Mouse (Mus musculus) left cerebral cortex, adult 9 months (tissue): ENCODE measurements around the gene Abcc4.

Experiments used
- DNase-seq, 2 experiments: peaks; one replicate each; pipeline ENCODE4 v3.0.0; 2022; ENCODE audit warnings: low spot score in 2 of 2

Abcc4 gene

DNA sequence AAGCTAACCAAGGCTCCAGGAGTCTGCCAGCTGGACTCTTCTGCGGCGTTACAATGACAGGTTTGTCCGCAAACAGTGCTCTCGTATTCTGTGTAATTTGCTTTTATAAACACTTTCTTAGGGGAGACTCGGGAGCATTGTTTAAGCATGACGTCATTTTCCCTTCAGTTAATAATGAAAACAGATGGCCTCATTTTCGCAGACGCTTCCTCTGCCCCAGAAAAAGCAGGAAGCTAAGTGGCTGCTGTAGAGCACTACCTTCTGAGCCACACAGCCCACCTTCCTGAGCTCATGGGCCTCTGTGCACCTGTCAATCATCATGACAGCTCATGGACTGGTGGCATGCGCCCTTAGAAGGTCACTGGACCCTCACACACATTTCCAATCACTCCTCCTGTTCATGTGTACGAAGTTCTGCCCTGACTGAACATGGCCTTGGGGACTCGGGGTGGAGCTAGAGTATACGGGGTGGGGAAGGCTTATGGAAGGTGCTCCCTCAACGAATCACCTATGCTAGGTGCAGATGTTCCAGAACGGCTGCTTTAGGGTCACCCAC lies 199.3 kb downstream of the Abcc4 start:
- DNase-seq = no peak

GRCm38 (mm10) chr14:118496767-118497166 lies 209.3 kb downstream of the Abcc4 start:
- no peak for DNase-seq

GRCm38 (mm10) chr14:118495458-118495857 lies 210.6 kb downstream of the Abcc4 start:
- DNase-seq = no peak

GRCm38 (mm10) chr14:118491708-118492107 lies 214.3 kb downstream of the Abcc4 start:
- DNase-seq = no peak

- no peak for DNase-seq
These were observed 214.7 kb downstream of the Abcc4 start for GRCm38 (mm10) chr14:118491300-118491699.

DNA sequence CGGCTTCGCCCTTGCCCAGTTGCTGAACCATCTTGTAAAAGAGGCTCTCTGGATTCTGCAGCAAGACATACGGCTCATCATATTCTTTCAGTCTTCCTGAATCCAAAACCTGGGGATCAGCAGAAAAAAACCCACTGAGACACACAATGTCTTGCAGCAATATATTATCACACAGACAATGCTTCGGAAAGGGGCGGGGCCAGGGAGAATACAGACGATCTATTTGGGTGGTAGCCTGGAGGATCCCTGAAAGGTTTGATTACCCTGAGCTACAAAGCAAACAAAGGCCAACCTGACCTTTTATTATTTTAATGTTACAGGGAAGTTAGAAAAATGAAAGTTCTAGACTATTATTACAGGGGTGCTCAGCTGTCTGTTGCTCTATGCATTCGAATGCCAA lies 215.5 kb downstream of the Abcc4 start:
- DNase-seq = no peak

- no peak for DNase-seq
These were observed 219.7 kb downstream of the Abcc4 start for GRCm38 (mm10) chr14:118486349-118486748.

GRCm38 (mm10) chr14:118485646-118486045 lies 220.4 kb downstream of the Abcc4 start:
- DNase-seq = no peak

DNA sequence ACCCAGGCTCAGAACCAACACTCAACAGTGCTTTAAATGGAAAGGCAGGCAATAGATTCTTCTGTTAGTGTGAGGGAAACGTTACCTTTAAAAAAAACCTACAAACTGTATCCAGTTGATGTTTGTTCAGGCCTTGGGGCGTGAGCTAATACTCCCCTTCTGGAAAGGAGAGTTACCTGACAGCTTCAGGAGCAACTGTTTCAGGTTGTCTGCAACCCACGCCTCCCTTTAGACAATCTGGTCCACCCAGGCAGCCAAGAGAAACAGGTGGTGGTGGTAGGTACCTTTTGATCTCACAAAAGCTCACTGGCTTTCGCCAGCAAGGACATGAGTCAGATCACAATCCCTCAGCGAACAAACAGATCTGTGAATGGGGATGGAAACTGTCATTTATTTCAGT lies 223.7 kb downstream of the Abcc4 start:
- no peak for DNase-seq

DNA sequence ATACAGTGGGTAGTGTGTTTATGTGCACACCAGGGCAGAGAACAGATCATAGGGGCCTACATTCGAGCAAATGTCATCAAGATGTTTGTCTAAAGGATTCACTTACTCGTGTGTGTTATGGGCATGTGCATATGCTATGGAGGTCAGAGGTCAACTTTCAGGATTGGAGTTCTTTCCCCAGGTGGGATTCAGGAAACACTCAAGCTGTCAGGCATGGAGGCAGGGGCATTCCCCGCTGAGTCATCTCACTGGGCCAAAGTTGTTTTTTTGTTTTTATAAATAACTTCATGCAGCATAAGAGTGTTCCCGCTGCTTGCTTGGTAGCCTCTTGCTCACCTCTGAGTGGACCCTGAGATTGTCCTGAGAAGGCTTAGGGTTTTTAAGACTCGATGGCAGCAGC lies 224.2 kb downstream of the Abcc4 start:
- DNase-seq = no peak

GRCm38 (mm10) chr14:118476329-118476728 lies 229.7 kb downstream of the Abcc4 start:
- DNase-seq = no peak

DNA sequence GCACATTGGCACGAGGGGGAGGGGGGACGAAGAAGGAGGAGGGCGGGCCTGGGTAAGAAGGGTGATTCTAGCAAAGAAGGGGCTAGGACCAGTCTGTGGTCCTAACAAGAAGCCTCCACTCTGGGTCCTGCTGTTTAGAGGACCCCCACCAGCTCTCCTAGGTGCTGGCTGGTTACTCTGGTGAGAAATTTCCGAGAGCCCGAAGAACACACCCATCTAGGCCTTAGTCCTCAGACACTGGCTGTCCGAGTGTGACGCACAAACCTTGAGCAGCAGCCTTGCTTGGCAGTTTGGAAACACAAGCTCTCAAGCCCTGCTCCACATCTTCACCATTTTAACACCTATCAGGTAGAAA lies 230.9 kb downstream of the Abcc4 start:
- DNase-seq = no peak

DNA sequence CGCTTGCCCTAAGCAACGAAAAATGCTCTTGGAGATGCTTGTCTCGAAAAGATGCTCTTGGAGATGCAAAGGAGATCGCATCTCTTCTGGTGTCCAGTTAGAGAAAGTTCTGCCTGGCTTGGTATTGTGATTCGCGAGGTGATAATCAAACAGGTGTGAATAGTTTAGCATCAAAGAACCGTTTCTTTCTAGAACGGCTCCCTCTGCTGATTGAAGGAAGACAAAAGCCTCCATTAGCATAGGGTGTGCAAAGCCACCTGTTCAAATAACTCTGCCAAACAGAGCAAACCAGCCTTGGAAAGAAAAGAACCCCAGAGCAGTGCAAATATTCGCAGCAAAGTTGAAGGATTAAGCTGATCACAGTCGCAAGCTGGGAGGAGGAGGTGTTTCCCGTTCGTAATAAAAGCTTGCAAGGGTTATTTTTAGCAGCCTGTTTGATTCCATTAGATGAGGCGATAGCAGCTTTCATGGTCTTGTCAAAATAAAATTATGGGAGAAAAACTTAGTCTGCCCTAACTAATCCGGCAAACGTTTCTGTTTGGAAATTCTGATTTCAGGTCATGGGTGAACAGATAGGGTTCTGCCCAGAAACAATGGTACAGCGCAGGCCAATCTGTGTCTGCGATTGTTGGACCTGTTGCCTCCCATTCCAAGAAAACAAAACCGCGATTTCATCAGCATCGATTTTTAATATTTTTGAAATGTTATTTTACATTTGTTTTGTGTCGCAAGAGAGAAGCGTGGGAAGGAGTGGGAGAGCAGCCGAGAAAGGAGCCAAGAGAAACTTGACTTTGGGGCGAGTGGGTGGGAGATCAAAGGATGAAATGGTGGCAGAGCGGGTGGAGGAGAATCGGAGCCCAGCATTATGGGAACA lies 231.6 kb downstream of the Abcc4 start:
- peak in 1 of 2 experiments; percentile 12 for DNase-seq

DNA sequence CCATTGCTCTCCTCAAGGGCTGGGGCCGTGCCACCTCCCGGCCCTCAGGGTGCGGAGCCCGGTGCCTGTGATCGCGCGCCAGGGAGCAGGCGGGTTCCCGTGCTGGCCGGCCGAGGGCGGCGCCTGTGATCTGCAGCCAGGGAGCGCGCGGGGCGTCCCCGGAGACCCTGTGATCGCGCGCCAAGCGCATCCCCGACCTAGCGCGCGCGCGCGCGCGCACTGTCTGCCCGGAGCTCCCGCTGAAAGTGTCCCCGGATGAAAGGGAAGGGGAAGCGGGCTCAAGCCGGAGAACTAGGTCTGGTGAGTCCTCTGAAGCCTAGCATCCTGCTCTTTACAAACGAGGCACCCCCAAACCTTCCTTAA lies 232.2 kb downstream of the Abcc4 start:
- peak in 1 of 2 experiments; percentile 5 for DNase-seq

DNA sequence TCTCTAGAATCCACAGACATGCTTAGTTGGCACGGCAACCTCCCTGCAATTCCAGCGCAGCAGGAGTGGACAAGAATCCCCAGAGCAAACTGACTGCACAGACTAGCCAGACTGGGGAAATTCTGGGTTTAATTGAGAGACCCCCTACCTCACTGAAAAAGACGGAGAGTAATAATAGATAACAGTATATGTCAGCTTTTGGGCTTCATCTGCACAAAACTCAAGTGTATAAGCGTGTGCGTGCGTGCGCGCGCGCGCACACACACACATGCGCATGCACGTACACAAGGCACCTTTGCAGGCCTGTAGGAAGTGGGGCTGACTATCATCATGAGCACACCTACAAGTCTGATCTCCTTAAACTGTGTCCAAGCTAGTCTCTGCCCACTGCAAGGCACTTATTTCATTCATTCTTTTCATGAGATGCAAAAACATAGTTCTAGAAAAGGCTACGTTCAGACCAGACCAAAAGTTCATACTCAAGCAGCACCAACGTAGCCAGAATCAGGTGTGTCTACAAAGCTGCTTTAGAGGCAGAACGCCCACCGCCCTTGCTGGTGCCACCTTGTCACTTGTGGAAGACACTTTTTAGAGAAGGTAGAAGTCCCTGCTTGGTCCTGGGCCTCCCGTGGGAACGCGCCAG lies 232.7 kb downstream of the Abcc4 start:
- no peak for DNase-seq

DNA sequence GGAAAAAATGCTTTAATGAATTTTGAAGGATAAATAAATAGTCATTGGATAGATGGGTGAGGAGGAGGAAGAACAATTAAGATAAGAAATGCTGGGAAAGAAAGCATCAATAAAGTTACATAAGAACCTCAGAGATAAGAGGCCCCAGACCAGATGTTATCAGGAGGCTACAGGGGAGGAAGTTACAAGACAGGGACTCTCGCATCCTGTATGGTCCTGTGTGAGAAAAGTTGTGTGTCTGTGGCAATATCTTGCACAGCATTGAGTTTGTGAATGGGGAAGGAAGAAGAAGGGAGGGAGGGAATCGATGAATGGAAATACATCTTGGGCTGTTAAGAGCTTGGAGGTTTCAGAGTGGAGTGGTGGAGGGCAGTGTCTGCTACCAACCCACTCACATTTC lies 240.7 kb downstream of the Abcc4 start:
- DNase-seq = no peak

DNA sequence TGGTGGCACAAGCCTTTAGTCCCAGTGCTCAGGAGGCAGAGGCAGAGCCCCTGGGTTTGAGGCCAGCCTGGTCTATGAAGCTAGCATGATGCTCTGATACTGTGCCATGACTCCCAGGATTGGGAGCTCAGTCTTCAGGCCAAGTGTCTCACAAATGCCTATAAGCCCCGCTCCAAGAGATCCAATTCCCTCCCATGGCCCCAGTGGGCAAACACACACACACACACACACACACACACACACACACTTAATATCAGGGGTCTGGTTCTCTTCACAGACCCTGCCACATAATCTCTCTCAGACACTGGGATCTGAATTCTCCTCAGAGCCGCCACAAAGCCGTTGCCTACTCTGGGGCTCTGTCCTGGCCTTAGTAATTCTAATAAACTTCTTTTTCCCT lies 241.6 kb downstream of the Abcc4 start:
- DNase-seq = no peak

DNA sequence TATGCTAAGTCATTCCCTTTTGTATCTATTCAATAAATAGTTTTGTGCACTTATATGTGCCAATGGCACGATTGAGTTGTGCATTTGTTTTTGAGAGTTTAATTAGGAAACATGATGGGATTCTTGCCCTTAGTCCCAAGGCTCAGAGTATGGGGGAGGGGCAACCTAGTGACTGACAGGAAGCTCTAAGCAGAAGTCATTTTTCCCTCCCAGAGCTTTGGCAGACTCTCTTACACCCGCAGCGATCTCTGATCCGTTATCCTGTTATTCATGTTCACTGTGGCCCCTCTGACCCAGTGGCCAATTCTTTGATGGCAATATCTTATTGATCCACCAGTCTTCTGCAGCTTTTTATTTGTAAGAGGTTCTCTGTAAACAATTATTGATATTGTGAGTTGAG lies 253.4 kb downstream of the Abcc4 start:
- DNase-seq = no peak

DNA sequence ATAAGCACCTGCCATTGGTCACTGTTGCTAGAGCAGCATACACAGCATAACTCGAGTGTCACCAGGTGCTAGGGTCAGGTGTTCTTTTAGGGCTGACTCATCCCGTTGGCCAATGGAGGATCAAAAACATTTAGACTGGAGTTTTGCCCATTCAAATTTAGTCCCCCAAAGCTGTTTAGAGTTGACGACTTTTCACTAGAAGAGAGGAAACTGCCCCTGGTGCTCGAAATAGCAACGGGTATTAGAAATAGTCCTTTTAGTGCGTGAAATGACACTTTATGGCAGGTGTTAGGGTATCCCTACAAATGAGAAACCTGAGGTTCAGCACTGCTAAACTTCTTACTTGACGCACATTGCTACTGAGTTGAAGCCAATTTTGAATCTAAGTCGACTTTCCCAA lies 265.9 kb downstream of the Abcc4 start:
- DNase-seq = no peak

DNA sequence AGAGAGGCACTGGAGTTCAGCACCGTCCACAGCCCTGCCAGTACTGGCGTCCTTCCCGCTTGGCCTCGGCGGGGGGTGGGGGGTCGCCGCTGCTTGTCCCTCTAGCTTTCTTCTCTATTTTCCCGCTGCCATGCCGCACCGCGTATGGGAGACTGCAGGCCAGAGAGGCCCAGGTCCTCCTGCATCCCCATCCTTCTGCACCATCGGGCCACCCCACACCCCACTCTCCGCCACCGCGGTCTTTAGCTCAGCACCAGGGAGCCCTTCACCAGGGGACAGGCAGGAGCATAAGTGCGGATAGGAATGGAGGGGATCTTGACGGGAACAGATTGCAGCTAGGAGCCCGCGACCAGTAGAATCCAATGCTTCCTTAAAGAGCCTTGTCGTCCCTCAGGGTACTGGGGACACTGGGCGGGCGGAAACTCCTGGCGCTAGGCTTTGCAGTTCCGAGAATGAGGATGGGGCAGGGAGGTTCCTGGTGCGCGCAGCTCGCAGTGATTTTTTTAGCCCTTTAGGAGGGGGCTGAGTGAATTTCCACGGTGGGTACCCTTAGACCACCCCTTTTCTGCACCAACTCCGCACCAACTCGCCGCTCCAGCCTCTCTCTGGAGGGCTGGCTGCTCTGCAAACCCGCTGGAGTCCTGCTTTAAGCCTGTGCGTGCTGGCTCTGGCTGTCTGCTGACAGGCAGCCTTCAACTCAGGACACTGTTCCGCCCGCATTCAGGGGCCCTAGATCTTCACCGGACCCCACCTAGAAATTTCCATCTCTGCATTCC lies 268.7 kb downstream of the Abcc4 start:
- peak in 1 of 2 experiments; percentile 9 for DNase-seq

- peak in 1 of 2 experiments; percentile 14 for DNase-seq
These were observed 269.2 kb downstream of the Abcc4 start for GRCm38 (mm10) chr14:118436791-118437155.

DNA sequence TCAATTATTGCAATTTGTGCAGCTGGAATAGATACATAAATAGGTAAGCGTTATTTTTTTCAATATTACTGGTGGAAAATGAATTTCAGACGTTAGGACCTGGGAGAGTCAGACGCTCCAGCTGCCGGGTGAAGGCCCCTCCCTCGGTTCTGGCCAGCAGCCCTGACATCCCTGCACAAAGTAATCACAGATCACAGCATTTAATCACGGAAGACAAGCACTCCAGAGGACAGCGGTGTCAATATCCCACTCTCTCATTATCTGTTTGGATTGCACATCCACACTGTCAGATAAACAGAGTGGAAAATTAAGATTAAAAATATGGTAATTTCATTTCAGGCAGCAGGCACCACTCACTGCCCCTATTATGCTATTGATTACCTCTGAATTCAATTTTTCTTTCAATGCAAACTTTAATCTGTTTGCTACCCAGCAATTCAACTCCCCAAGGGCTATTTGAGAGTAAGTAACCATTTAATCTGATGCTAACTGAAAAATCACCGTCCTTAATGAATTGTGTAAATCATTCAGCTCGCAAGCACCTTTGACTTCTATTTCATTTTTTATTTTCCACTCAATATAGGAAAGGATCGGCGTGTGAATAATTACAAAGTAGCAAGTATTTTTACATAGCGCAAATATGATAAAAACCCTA lies 270.2 kb downstream of the Abcc4 start:
- DNase-seq = no peak
